Mouse (Mus musculus) hindbrain, embryonic 10.5 days (tissue): ENCODE results near the gene St6galnac4. TPM values are rescaled to one million over a fixed set of nuclear protein-coding genes. Genes with fewer than 3 reads are reported as not detected.
A peak's percentile ranks its signal among the peaks of the same experiment; 100 is the strongest.

Source experiments
- DNase-seq: peaks from one replicate; pipeline ENCODE4 v3.0.0-alpha.2; 2017; ENCODE audit warnings: low spot score
- H3K27ac ChIP-seq: fragments of 300-500 bp; sonication (generic); 2 replicates; pipeline ENCODE4 v1.5.1; 2016; ENCODE audit warnings: mild to moderate bottlenecking, moderate library complexity
- H3K27me3 ChIP-seq: fragments of 300-500 bp; sonication (generic); 2 replicates; pipeline ENCODE4 v1.6.1; 2016; ENCODE audit warnings: mild to moderate bottlenecking; ENCODE audit not compliant: poor library complexity, insufficient read depth, severe bottlenecking
- H3K36me3 ChIP-seq: fragments of 300-500 bp; sonication (generic); 2 replicates; pipeline ENCODE4 v1.6.1; 2016; ENCODE audit warnings: mild to moderate bottlenecking, moderate library complexity
- H3K4me1 ChIP-seq: fragments of 300-500 bp; sonication (generic); replicated peaks from 2 replicates; pipeline ENCODE4 v1.6.1; 2016; ENCODE audit warnings: mild to moderate bottlenecking
- H3K4me3 ChIP-seq: fragments of 300-500 bp; sonication (generic); 2 replicates; pipeline ENCODE4 v1.5.1; 2016; ENCODE audit warnings: mild to moderate bottlenecking, moderate library complexity
- H3K9me3 ChIP-seq: fragments of 300-500 bp; sonication (generic); 2 replicates; pipeline ENCODE4 v1.6.1; 2016; ENCODE audit warnings: mild to moderate bottlenecking, moderate library complexity
- WGBS: fragments of 180-500 bp; shearing (Covaris S2); methylation state at CpG from one replicate; pipeline ENCODE4 v1.1.7; 2016; 5-methylcytosine and 5-hydroxymethylcytosine counted together
- polyA plus RNA-seq: library from polyadenylated mRNA; unstranded; fragments of >200 nt; fragmentation: Nextera tagmentation; extraction: Ambion mirVana; gene quantifications from 2 replicates; pipeline ENCODE4 v1.2.1, GENCODE M21; 2016

The St6galnac4 gene
- 19.8 and 21.0 TPM in 2 replicates for polyA plus RNA-seq

DNA sequence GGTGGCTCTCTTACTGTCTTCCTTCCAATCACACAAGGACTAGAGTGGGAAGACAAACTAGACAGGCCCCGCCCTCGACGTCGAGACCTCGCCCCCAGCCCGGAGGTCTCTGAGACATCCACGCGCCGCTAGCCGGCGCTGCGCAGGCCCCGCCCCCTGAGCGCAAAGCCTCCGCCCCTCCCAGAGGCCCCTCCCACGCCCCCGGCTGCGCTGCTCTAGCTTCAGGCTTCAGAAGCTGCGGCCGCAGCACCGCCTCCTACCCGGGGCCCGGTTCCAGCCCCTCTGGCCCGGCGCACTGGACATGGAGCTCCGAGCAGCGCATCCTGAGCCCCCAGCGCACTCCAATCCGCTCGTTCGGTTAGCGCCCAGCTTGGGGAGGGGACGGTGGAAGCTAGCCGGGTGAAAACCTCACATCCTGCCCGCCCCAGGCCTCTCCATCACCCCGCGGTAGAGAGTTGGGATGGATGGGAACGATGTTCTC, at the start of gene St6galnac4:
Gene St6galnac4, plus strand, starts transcription at position 225 of the 481 bp plus-strand sequence.
- peak; percentile 95 for DNase-seq
- peak within 1 kb of the TSS; percentile 84 for H3K27ac ChIP-seq
- H3K4me1 ChIP-seq: peaks cover 51% of the 10 kb centered on the region
- H3K4me3 ChIP-seq: peak within 1 kb of the TSS; percentile 63
- H3K36me3 ChIP-seq: no peaks in the 10 kb centered on the region
- H3K9me3 ChIP-seq: no peaks in the 10 kb centered on the region
- WGBS: under 1% methylated on average over 38 of the region's 38 CpGs
- peaks cover 32% of the 10 kb centered on the region for H3K27me3 ChIP-seq

DNA sequence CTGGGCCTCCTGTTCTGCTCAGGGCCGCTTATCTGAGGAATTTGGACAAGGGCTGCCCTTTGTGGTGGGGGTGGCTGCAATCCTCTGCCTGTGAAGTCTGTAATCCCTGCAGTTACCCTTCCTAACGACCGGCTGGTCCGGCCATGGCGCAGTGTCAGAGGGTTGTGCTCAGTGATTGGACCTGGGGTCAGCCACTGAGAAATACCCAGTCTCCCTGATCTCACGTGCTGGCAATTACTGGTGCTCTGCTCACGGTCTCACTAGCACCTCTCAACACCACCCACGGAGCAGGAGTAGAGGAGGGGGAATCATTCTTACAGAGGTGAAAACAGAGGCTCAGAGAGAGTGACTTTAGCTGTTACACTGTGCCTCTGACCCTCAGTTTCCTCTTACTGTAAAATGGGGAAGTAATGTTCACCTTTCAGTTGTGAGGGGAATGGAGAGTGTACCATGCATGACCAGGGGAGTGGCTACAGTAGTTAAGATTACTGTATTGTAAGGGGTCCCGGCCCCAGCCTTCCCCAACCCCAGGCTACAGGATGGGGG, 49.5 kb upstream of the St6galnac4 start:
- 14% methylated on average over 9 of the region's 9 CpGs for WGBS
- no peaks in the 10 kb centered on the region for H3K27me3 ChIP-seq
- H3K4me3 ChIP-seq: peak overlapping the region; percentile 75
- H3K9me3 ChIP-seq: no peaks in the 10 kb centered on the region
- H3K27ac ChIP-seq: peak overlapping the region; percentile 94
- peaks cover 87% of the 10 kb centered on the region for H3K4me1 ChIP-seq
- H3K36me3 ChIP-seq: no peaks in the 10 kb centered on the region
- DNase-seq: peak; percentile 36

- 82% methylated on average over 5 of the region's 5 CpGs for WGBS
- Histone ChIP-seq H3K36me3 (peaks cover 1% of the 10 kb centered on the region; the same call in 1 of the 2 replicates), H3K27ac (0 out of 2 replicates have a peak overlapping the region, but pooled peaks have one; percentile 9), H3K4me1 (peaks cover 90% of the 10 kb centered on the region), H3K4me3 (peak overlapping the region; percentile 75), H3K27me3 (no peaks in the 10 kb centered on the region), H3K9me3 (no peaks in the 10 kb centered on the region)
- DNase-seq: no peak
Measured at GRCm38 (mm10) chr2:32537941-32538340, 49.0 kb upstream of the St6galnac4 start.

DNA sequence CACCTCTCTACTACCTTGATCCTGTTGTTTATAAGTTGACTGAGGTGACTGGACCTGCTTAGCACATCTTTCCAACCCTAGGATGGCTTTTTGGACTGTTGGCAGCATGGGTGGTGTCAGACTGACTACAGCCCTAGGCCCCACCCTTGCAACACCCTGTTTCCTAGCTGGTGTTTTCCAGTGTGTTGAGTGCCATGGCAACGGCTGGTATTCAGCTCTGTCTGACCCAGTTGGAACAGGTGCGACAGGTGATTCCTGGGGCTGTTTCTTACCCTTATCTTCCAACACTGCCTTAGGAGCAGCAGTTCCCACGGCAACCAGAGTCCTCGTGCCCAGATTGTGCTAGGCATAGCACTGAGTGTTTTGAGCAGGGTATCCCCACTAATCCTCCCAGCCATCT, 48.4 kb upstream of the St6galnac4 start:
- peaks cover 85% of the 10 kb centered on the region for H3K4me1 ChIP-seq

DNA sequence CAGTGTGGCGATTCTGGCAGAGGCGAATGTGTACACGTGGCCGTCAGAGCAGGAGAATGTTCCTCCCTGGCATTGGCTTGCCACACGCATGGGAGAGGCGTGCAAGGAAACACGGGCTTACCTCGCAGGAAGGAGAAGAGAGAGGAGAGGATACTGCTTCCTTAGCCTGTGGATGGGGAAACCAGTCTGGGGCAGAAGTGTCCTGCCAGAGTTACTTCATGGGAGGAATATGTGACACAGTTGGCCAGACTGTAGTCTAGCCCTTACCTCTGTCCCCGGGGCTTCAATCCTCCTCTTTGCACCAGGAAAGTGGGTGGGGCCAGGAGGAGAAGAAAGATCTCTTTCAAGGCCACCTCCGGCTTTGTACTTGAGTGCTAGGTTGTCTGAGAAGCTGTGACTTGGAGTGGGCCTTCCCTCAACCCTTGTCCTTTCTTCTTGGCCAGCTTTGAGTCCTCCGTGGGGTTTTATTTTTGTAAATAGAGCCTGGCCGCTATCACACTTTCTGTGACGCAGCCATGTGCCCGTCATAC, 47.4 kb upstream of the St6galnac4 start:
- H3K36me3 ChIP-seq: peaks cover 16% of the 10 kb centered on the region; the same call in 1 of the 2 replicates
- peaks cover 74% of the 10 kb centered on the region for H3K4me1 ChIP-seq
- H3K4me3 ChIP-seq: 0 out of 2 replicates have a peak overlapping the region, but pooled peaks have one; percentile 9

More for the DNA sequence above, 48.4 kb upstream of the St6galnac4 start:
- Histone ChIP-seq H3K36me3 (peaks cover 6% of the 10 kb centered on the region; the same call in 1 of the 2 replicates), H3K27me3 (no peaks in the 10 kb centered on the region), H3K9me3 (no peaks in the 10 kb centered on the region), H3K4me3 (peak overlapping the region; percentile 75; the same call in 1 of the 2 replicates), H3K27ac (0 out of 2 replicates have a peak overlapping the region, but pooled peaks have one; percentile 9)
- 79% methylated on average over 4 of the region's 4 CpGs for WGBS
- no peak for DNase-seq

GRCm38 (mm10) chr2:32541333-32541908, 45.5 kb upstream of the St6galnac4 start:
- no peak for DNase-seq
- 93% methylated on average over 2 of the region's 2 CpGs for WGBS
- no peaks in the 10 kb centered on the region for H3K9me3 ChIP-seq
- 0 out of 2 replicates have a peak overlapping the region, but pooled peaks have one; percentile 24 for H3K27ac ChIP-seq
- H3K36me3 ChIP-seq: peaks cover 30% of the 10 kb centered on the region
- no peaks in the 10 kb centered on the region for H3K27me3 ChIP-seq
- no peak overlapping the region for H3K4me3 ChIP-seq
- H3K4me1 ChIP-seq: peaks cover 58% of the 10 kb centered on the region

More for the DNA sequence above, 47.4 kb upstream of the St6galnac4 start:
- no peaks in the 10 kb centered on the region for H3K27me3 ChIP-seq
- 81% methylated on average over 14 of the region's 14 CpGs for WGBS
- H3K27ac ChIP-seq: peak overlapping the region; percentile 57
- no peak for DNase-seq
- no peaks in the 10 kb centered on the region for H3K9me3 ChIP-seq

DNA sequence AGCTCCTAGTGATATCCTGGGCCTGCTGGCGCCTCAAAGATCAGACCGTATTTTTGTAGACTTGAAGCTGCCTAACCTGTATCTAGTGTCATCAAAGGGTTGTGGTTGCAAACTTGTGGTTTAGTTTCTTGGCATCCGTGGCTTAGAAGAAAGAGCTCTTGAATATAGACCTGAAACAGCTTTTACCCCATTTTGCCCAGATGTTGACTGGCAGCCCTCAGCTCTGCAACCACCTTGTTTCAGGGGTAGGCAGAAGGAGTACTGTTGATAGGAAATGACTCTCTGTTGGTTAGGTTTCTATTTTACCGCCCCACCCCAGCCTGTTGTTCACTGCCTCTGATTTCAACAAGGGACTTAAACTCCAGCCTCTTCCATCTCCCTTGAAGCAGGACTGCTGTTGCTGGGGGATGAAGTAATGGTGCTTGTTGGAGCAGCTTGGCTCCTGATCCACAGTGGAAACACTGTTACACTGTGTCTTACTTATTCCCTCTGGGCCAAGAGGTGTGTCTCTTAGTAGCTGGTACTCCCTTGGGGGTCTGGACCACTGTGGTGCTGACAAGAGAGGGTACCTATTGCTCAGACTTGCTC, 44.8 kb upstream of the St6galnac4 start:
- Histone ChIP-seq H3K27me3 (no peaks in the 10 kb centered on the region), H3K4me1 (peaks cover 53% of the 10 kb centered on the region), H3K9me3 (no peaks in the 10 kb centered on the region), H3K4me3 (no peak overlapping the region), H3K36me3 (peaks cover 32% of the 10 kb centered on the region), H3K27ac (no peak overlapping the region)
- 92% methylated on average over 4 of the region's 4 CpGs for WGBS
- DNase-seq: no peak

DNA sequence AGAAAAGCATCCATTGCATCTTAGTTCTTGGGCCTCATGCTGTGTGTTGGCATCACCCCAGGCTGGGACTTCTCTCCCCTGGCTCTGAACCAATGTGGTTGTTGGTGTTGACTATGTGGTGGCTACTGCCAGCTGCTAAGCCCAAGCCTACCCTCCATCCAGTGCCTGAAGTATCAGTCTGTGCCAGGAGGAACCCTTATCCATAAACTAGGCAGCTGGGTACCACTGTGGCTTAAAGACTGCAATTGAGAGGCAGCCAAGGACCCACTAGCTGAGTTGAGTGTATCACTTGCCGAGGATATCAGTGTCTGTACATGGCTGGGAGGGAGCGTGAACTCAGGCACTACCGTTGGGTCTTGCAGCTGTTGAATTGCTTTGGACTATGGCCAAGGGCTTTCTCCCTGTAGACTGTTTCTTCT, 43.9 kb upstream of the St6galnac4 start:
- no peak for DNase-seq
- Histone ChIP-seq H3K9me3 (no peaks in the 10 kb centered on the region), H3K27me3 (no peaks in the 10 kb centered on the region), H3K4me3 (no peak overlapping the region), H3K27ac (no peak overlapping the region), H3K4me1 (peaks cover 52% of the 10 kb centered on the region), H3K36me3 (peaks cover 39% of the 10 kb centered on the region)
- 95% methylated on average over 3 of the region's 3 CpGs for WGBS

- Histone ChIP-seq H3K4me3 (no peak overlapping the region), H3K9me3 (no peaks in the 10 kb centered on the region), H3K4me1 (peaks cover 46% of the 10 kb centered on the region), H3K27me3 (no peaks in the 10 kb centered on the region), H3K27ac (0 out of 2 replicates have a peak overlapping the region, but pooled peaks have one; percentile 37), H3K36me3 (peaks cover 59% of the 10 kb centered on the region)
- DNase-seq: no peak
- WGBS: 90% methylated on average over 1 of the region's 1 CpGs
Measured at GRCm38 (mm10) chr2:32546951-32547350, 39.9 kb upstream of the St6galnac4 start.

GRCm38 (mm10) chr2:32547380-32547779, 39.5 kb upstream of the St6galnac4 start:
- Histone ChIP-seq H3K27ac (0 out of 2 replicates have a peak overlapping the region, but pooled peaks have one; percentile 37), H3K4me3 (no peak overlapping the region), H3K36me3 (peaks cover 59% of the 10 kb centered on the region), H3K9me3 (no peaks in the 10 kb centered on the region), H3K27me3 (no peaks in the 10 kb centered on the region), H3K4me1 (peaks cover 45% of the 10 kb centered on the region)
- no peak for DNase-seq
- 85% methylated on average over 5 of the region's 5 CpGs for WGBS

GRCm38 (mm10) chr2:32547964-32548739, 38.7 kb upstream of the St6galnac4 start:
- DNase-seq: no peak
- 90% methylated on average over 7 of the region's 7 CpGs for WGBS
- Histone ChIP-seq H3K27ac (no peak overlapping the region), H3K4me1 (peaks cover 41% of the 10 kb centered on the region), H3K9me3 (no peaks in the 10 kb centered on the region), H3K4me3 (no peak overlapping the region), H3K36me3 (peaks cover 55% of the 10 kb centered on the region), H3K27me3 (no peaks in the 10 kb centered on the region)

DNA sequence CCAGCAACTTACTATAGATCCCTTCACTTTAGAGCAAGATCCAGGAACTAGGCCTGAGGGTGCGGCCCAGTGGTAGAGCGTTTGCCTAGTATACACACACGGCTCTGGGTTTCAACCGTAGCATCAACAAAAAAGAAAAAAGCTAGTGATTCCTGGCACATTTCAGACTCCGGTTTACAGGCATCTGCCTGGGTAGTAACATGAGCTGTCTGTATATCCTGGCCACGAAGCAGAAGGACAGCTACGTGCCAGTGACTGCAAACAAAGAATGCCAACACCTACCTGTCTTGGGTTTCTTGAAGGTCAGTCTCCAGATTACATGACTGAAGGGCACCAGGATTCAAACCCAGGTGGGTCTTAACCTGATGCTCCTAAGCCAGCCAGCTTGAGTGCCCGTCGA, 37.7 kb upstream of the St6galnac4 start:
- Histone ChIP-seq H3K4me3 (no peak overlapping the region), H3K27me3 (no peaks in the 10 kb centered on the region), H3K36me3 (peaks cover 46% of the 10 kb centered on the region), H3K9me3 (no peaks in the 10 kb centered on the region), H3K4me1 (peaks cover 41% of the 10 kb centered on the region), H3K27ac (no peak overlapping the region)
- 87% methylated on average over 9 of the region's 9 CpGs for WGBS
- no peak for DNase-seq
